8 mouse cellular contexts compared by ENCODE assay signal in genomic region chr1:39392189-39392588, GRCm38 (mm10). TPM values are rescaled to one million over a fixed set of nuclear protein-coding genes. Genes with fewer than 3 reads are reported as not detected.
DNase-seq lines count a peak whose midpoint lies in the region; ATAC-seq and TF ChIP-seq lines count a peak whose summit lies in the region.

No protein-coding gene starts in this region.

- H3K4me3 ChIP-seq in embryonic facial prominence, embryonic 11.5 days (ENCODE audit: low read depth, low read length), result no peak overlapping the region
- H3K4me3 ChIP-seq in heart, embryonic 10.5 days, result no peak overlapping the region
- H3K4me3 ChIP-seq in lung, adult 2 months (replicated peaks; ENCODE audit: extremely low read depth, low read depth, low read length), result no peak overlapping the region

- no peak for TF ChIP-seq POLR2A in lung, adult 2 months (IDR thresholded peaks at IDR 0.05; ENCODE audit: borderline replicate concordance, extremely low read depth, low read depth, low read length)

- no peak overlapping the region for H3K27ac ChIP-seq in embryonic facial prominence, embryonic 11.5 days (replicated peaks; ENCODE audit: low read depth, low read length)
- H3K27ac ChIP-seq in heart, embryonic 10.5 days, result no peak overlapping the region

- H3K9ac ChIP-seq in embryonic facial prominence, embryonic 11.5 days (replicated peaks; ENCODE audit: low read length), result no peak overlapping the region

- TF ChIP-seq CTCF in lung, adult 2 months (IDR thresholded peaks at IDR 0.05; ENCODE audit: insufficient read depth, low read length), result peak; percentile 98

- peak; percentile 77 to 79 for DNase-seq in B cell, adult 2 months
- DNase-seq in adrenal gland, postnatal 25 days, result peak; percentile 78
- DNase-seq in embryonic facial prominence, embryonic 11.5 days (ENCODE audit: low spot score), result peak; percentile 82
- DNase-seq in heart, embryonic 10.5 days (ENCODE audit: low spot score), result peak; percentile 82
- peak; percentile 87 for DNase-seq in kidney, postnatal 4 days
- peak; percentile 83 for DNase-seq in lung, adult 2 months
- peak; percentile 63 for DNase-seq in testis, postnatal 14 days (ENCODE audit: low spot score)

- no peaks in the 10 kb centered on the region for H3K9me3 ChIP-seq in embryonic facial prominence, embryonic 11.5 days (replicated peaks; ENCODE audit: control insufficient read depth, low read length)
- H3K9me3 ChIP-seq in heart, embryonic 10.5 days, result no peaks in the 10 kb centered on the region

- no peak for ATAC-seq in embryonic facial prominence, embryonic 11.5 days (replicated peaks; ENCODE audit: insufficient number of reproducible peaks, low FRiP score, low TSS enrichment, low read depth)
- ATAC-seq in neutrophil, adult 5-6 weeks (ENCODE audit: extremely low read depth, insufficient number of reproducible peaks, low FRiP score, poor library complexity, severe bottlenecking), result peak; percentile 55; the same call in 1 of the 2 replicates

- WGBS in embryonic facial prominence, embryonic 11.5 days, result 55% methylated on average over 3 of the region's 3 CpGs
- WGBS in heart, embryonic 10.5 days, result 54% methylated on average over 3 of the region's 3 CpGs
- WGBS in lung, adult 2 months, result 64% methylated on average over 3 of the region's 3 CpGs

- H3K36me3 ChIP-seq in embryonic facial prominence, embryonic 11.5 days (replicated peaks; ENCODE audit: control insufficient read depth, insufficient read depth, low read depth, low read length), result no peaks in the 10 kb centered on the region
- peaks cover 10% of the 10 kb centered on the region for H3K36me3 ChIP-seq in heart, embryonic 10.5 days

- H3K27me3 ChIP-seq in embryonic facial prominence, embryonic 11.5 days (ENCODE audit: control insufficient read depth, insufficient read depth, low read length), result no peaks in the 10 kb centered on the region
- 0 out of 2 replicates have a peak, but pooled peaks cover 4% of the 10 kb centered on the region for H3K27me3 ChIP-seq in heart, embryonic 10.5 days (ENCODE audit: insufficient read depth, poor library complexity, severe bottlenecking)

- H3K4me1 ChIP-seq in embryonic facial prominence, embryonic 11.5 days (ENCODE audit: control insufficient read depth, insufficient read depth, low read length), result no peaks in the 10 kb centered on the region
- peaks cover 9% of the 10 kb centered on the region; the same call in 1 of the 2 replicates for H3K4me1 ChIP-seq in heart, embryonic 10.5 days
- H3K4me1 ChIP-seq in lung, adult 2 months (ENCODE audit: control insufficient read depth, insufficient read depth, low read length), result no peaks in the 10 kb centered on the region; the same call in 1 of the 2 replicates

- H3K4me2 ChIP-seq in embryonic facial prominence, embryonic 11.5 days (ENCODE audit: low read depth, low read length), result no peak overlapping the region

RNA-seq across cellular contexts. Expression of gene Rpl31, which starts 24.5 kb away (rescaled TPM):
- total RNA-seq in adrenal gland, postnatal 25 days (2021), result 664 and 759 TPM in 2 replicates
- 507 and 521 TPM in 2 replicates for polyA plus RNA-seq in embryonic facial prominence, embryonic 11.5 days (2014; fragmentation: Nextera tagmentation; extraction: Ambion mirVana)
- polyA plus RNA-seq in heart, embryonic 10.5 days (2016; fragmentation: Nextera tagmentation; extraction: Ambion mirVana), result 325 and 422 TPM in 2 replicates
- 157 and 201 TPM in 2 replicates for polyA plus RNA-seq in lung, adult 2 months (2012; rRNA removed)
- 157 and 163 TPM in 2 replicates for total RNA-seq in neutrophil, adult 5-6 weeks (2017)
